Mouse (Mus musculus): ENCODE measurements at regions not wholly inside any gene's neighbourhood (a gene's known extent, or its start where the extent isn't known, plus 50 kb on each side); places are given as distances from the start of the nearest gene placed in this dataset.
"Not testable (repeated sequence)": the region's sequence is repeated elsewhere in the genome, so short reads cannot be mapped to it uniquely, and the experiment has no call there.

DNA sequence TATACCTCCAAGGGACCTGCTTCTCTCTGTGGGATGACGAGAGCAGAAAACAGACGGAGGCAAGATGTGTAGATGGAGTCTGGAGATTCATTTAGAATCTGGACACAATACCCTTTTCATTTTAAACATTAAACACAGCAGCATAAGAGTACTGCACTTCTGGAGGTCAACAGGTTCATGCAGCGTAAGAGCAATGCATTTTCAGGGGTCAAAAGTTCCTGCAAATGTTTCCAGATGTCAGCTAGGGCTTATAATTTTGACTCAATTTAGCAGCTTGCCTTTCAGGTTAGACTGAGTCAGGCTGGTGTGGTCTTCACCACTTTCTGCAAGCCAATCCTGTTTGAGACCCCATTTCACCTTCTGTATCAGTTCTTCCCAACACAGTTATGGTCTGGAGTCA is 277.9 kb downstream of the Hace1 start:
- DNase-seq (ENCODE audit: low spot score in 2 of 2), result no peak

DNA sequence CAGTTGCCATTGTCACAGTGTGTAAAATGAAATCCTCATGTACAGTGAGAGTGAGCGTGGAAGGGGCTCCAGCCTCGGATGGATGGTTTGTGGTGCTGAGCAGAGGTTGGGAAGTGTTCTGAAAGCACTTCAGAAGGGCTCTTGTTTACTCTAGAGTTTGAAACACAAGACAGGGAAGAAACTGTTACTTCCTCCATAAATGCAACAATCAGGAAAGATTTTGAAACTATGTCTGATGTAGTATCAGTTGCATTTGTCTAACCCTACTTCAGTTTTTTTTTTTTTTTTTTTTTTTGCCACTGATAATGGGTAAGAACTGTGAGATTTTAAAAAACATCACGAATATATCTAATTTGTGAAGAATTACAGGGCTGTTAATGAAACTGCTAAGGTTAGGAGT is 281.5 kb downstream of the Hace1 start:
- DNase-seq (ENCODE audit: low spot score in 2 of 2), result no peak

DNA sequence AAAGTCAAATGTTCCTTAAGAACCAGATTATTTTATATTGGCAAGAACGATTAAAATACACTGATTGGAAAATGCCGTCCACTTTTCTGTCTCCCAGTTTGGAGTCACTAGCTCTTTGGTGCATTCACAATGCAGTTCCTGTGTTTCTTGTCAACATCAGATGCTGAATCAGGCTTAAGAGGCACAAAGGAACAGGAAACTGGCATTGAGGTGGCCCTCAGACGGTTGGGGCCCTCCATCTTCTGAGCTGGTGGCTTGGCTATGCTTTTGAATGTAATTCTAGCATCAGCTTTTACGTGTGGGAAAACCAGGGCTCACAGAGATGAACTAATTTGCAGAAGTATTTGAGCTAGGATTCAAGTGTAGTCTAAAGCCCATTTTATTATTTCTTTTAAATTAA is 282.3 kb downstream of the Hace1 start:
- no peak for DNase-seq (ENCODE audit: low spot score in 2 of 2)

DNA sequence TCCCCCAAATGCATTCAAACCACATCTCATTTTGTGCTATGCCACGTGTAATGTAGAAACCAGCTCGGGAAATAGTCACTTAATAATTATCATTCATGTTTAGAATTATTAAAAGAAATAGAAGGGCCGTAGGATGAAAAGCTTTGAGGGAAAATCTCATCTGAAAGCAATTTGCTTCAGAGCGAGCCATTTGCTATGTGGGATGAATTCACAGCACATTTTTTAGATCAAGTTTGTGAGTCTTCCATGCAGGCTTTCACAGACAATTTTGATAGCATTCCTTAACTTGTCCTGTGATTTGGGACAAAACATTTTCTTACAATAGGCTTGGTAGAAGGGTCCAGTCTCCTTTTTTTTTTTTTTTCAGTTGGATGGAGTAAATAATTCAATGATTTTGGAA is 283.1 kb downstream of the Hace1 start:
- DNase-seq (ENCODE audit: low spot score in 2 of 2), result no peak

DNA sequence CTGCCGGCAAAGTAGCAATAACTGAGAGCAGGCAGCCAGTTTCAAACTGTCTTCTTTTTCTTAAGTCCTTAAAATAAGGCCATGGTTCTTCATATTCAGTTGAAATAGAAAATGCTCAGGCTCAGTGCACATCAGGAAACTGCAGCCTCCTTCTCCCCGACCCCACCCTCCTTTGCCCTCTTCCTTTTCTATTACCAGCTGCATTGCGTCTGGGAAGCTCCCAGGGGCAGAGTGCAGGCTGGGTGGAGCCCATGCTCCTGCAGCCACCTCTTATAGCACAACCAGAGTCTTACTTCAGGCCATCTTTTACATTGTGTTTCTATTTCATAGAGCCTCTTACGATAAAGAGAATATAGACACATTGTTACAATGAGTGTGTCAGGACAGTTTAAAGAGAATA is 288.2 kb downstream of the Hace1 start:
- no peak for DNase-seq (ENCODE audit: low spot score in 2 of 2)

DNA sequence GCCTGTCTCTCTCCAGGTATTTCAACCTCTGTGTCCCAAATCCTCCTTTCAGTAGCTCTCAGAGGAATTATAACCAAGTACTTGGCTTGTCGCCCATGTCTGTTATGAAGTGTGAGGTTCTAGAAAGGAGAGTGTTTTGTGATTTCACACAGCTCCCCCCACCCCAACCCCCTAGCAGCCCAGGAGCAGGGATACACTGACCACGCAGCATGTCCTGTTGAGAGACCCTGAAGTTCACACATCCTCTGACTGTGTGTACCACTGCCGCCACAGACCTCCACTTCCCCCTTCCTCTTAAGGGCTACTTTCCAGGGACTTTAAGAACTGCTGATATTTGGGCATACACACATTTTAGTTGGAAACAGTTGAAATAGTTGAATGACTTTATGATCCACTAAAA is 289.2 kb downstream of the Hace1 start:
- no peak for DNase-seq (ENCODE audit: low spot score in 2 of 2)

DNA sequence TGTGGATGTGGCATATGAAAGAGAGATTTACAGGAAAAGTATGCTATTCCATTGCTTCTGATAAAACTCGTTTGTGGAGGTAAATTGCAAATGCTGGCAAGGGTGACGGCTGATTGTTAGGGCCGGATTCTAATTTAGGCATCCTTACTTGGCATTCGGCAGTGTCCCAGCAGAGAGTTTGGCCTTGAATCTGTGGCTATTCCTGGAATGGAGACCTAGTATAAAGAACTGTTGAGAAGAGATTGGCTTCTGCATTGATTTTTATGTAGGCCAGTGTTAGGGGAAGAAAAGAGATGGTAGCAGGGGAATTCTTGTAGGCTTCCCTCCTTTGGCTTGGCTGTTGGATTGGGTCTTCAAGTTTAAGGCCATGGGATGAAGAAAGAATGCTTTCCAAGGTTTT is 293.4 kb downstream of the Hace1 start:
- DNase-seq (ENCODE audit: low spot score in 2 of 2), result no peak

DNA sequence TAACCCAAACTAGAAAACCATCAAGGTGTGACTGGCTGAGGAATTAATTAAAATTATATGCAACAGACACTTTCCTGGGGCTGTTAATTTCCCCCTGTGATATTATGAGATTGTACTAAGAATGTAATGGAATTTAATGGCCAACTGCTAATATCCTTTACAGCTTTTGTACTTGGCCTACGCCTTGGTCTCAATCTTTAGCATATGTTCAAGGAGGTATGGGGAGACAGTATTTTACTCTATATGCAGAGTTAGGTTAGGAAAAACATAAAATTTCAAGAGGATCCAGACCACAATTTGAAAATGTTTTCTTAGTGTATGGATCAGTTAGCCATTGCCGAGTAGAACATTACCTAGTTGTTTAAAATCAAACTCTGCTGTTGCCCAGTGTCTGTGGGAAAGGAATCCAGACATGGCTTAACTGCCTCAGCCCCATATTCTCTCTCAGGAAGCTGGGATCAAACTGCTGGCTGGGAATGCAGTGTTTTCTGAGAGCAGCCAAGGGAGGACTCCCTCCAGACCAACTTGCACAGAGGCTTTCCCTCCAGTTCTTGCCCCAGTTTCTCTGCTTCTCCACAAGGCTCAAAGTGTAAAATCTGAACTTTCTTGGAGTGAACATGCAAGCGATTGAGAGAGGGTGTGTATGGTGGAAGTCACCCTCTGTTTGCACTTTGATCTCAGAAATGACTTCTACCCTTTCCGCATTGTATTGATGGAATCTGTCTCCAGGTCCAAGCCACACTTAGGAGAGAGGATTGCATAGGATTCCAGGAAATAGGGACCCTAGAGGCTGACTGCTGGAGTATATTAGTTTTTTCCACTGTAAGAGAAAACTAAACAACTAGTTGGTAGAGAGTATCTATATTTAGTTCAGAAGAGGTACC is 294.6 kb downstream of the Hace1 start:
- DNase-seq (ENCODE audit: low spot score in 2 of 2), result no peak

DNA sequence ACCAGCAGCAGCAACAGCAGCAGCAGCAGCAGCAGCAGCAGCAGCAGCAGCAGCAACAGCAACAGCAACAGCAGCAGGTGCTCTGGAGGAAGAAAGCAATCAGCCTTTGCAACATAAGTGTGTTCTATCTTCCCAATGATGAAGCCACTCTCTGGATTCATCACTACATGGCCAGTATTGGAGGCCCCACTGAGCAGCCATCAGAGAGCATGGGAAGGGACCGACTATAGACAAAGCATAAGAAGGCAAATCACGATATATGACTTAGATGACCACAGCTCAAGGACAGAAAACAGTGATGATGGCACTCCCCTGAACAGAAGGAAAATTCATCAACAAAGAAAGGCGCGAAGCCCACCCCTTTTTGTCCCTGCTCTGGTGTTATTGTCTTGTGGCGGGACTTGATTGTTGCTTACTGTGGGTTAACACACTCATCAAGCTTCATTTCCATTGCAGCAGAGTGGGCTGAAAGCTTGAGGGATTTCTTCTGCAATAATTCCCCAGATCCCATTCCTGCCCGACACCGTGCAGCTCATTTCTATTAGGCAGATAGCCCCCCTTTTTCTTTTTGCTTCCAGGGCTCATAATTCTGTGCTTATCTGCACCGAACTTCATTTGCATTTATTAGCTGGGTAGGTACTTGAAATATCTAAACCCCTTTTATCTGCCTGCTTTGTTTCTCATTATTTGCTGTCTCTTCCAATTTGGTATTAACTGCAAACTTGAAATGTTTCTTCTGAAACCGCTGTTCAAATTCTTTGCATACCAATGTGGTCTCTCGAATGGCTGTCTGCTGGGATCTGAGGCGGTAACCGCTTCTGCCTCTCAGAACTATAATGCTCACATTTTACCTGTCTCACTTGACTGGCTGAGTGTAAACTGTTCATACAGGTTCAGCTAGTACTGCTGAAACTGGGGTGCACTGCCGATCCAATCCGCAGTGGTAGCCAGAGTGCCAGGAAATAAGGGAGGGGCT is 296.5 kb downstream of the Hace1 start:
- DNase-seq (ENCODE audit: low spot score in 2 of 2), result no peak

DNA sequence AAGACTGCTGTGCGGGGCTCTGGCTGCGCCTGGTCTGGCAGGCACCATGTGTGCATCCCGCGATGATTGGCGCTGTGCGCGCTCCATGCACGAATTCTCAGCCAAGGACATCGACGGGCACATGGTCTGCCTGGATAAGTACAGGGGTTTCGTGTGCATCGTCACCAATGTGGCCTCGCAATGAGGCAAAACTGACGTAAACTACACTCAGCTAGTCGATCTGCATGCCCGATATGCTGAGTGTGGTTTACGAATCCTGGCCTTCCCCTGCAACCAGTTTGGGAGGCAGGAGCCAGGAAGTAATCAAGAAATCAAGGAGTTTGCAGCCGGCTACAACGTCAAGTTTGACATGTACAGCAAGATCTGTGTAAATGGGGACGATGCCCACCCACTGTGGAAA is 297.7 kb downstream of the Hace1 start:
- DNase-seq (ENCODE audit: low spot score in 2 of 2), result not testable (repeated sequence)

DNA sequence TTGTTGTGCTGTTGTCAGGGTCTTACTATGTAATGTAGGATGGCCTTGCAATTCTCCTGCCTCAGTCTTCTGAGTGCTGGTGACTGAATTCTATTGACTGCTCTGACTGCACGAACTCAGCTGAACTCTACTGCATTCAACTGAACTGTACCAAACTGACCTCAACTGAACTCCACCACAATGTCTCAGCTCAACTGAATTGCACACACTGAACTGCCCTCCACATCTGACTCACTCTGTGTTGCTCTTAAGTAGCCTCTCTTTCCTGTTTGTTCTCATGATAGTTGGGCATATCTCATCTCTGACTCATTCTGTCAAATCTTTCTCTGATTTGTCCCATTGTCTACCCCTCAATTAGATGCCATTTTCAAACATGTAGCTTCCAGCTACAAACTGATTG is 306.1 kb downstream of the Hace1 start:
- no peak for DNase-seq (ENCODE audit: low spot score in 2 of 2)

DNA sequence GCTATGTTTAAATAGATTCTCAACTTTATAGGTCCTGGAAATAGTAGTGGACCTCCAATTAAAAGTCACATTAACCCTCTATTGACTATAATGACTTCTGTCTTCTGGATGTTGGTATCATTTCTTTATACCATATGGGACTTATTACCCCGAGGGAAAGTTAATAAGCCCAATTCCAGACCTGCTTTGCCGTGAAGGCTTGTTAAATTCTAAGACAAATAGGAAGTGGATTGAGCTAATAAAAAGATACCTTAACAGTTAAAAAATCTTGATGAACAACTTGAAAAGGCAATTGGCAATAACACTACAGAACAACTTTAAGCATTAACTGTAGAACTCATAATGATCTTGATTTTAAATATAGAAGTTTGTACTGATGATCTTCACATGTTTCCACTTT is 309.0 kb downstream of the Hace1 start:
- no peak for DNase-seq (ENCODE audit: low spot score in 2 of 2)

DNA sequence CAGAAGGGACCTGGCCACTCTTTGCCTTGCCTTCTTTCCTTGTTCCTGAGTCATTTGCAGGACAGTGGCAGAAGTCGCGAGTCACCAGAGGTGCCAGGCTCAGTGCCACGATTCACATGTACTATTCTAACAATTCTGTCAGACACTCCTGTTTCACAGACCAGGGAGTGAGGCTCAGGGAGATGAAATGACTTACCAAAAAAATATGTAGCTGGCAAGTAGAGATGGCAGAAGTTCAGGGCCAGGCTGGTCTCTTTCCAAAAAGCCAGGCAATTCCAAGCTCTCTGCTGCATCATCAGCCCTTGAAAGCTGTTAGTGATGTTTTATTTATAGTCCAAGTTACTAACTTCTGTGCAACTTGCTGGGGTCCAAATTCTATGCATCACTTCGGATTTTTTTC is 311.2 kb downstream of the Hace1 start:
- peak; percentile 9 to 16 for DNase-seq (ENCODE audit: low spot score in 2 of 2)

DNA sequence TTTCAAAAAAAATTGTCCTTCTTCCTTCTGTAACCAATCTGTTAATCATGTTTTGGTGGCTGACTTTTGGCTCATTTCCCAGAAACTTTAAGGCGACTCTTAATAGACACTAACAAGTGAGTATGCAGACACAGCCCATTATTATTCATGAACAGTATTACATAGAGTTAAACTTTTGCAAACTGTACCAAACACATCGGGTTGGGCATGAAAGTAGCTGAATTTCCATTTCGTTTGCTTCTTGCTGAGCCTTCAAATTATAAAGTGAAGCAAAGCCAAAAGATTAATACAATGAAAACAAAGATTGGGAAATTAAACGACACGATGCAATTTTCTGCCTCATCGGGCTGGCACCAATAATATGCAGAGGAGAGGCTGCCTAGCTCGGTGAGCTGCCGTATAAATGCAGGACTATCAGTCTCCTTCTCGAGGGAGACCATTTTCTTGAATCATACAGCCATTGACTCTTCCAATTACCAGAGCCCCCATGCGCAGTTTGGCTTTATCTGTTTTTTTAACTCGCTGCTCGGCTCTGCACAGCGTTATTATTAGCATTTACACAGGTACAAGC is 311.8 kb downstream of the Hace1 start:
- no peak for DNase-seq (ENCODE audit: low spot score in 2 of 2)

DNA sequence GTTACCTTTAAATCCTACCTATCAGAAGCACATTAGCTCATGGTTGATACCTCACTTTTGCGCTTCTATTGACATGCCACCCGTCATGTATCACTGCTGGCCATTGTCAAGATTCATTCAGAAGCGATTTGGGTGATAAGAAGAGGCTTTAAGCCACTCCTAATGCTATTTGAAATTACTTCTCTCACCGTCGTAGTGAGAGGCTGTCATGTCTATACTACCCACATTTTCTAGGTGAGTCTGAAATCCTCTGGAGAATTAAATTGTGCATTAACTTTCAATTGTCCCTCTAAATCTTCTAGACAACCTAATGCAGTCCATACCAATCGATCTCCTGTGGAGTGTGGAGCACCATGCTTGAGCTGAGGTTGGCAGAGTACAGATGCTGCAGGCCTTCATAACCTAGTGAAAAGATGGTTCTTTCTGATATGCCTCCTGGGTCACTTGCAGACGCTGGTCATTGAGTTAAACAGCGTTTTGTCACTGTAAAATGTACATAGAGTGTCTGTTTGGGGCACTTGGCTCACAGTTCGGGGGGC is 312.5 kb downstream of the Hace1 start:
- no peak for DNase-seq (ENCODE audit: low spot score in 2 of 2)

DNA sequence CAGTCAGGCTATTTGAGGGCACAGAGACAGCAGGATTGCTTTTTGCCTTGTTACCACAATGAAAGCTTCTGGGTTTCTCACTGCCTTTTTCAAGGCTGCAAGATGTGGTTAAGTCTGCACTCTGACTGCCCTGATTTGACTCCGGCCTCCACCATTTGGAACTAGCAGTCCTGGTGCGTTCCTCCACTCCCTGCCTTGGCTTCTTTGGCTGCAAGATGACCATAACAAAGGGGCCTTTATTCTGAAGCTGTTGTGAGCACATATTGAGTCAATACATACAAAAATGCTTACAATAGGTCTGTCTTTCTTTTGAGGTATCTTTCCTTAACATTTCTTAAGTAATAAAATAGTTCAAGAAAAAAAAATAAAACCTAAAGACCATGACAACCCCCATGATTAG is 314.8 kb downstream of the Hace1 start:
- DNase-seq (ENCODE audit: low spot score in 2 of 2), result no peak

DNA sequence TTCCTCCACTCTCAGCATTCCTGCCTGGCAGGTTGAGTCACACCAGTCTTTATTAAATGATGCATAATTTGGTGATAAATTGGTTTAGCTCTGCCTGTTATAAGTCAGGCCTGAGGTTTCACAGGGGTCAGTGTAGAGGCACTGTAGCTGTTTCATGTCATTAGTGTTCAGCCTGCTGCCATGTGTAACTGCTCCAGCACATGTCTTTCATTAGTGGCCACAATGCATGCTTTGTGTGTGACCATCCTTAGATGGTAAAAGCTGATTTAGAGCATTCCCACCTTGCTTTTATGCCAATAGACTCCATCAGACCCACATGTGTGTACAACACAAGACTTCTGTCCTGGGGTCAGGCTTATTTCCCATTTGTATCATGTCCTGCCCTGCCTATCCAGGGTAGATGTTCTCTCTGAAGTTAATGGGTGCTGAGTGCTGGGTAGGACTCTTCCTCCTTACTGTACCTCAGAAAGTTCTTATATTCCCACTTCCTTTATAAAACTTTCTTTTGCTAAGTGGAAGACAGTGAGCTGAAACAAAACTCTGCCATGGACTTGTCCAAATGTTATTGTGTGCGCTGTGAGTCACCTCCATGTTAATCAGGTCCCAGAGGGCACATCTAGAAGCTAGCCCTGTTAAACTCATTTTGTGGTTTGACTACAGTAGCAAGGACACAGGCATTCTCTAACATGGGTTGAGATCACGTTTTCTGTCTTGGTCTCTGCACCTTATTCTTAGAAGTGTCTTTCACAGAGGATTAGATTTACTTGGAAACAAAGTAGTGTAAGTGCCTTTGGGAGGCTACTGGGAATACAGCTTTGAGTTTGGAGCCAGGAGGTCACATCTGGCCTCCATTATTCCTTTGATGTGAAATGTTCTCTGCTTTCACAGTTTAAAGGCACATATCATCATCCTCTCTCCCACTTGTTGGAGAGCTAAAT is 316.5 kb downstream of the Hace1 start:
- DNase-seq (ENCODE audit: low spot score in 2 of 2), result no peak

DNA sequence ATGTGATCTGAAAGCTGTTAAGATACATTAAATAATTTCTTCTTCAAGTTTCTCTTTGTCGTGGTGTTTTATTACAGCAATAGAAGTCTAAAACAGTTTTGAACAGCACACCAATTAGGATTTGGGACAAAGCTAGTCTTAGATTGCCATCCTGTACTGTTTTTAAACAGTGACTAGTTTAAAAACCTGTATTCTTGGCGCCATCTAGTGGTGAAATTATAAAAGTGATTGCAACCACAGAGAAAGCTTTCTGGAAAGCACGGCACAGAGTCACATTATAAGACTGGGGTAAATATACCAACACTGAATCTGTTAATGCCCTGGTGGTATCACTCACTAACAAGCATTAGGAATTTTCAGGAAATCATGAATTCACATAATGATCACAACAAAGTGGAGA is 339.3 kb downstream of the Hace1 start:
- no peak for DNase-seq (ENCODE audit: low spot score in 2 of 2)

DNA sequence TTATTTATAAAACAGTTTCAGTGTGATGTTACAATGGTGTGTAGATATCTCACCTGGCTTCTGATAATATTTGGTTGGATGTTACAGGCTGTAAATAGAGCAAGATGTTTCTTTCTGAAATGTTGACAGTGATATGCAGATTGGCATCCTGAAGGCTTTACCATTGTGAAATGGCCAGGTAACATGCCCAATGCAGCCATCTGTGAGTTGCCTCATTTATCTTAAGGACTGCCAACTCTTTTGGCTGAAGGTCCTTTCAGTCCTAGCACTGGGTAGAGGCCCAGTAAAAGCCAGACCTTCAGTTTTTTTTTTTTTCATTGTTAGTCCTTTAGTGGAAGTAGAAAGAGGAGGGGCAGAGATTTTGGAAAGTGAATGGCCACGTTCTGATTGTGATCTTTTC is 348.1 kb downstream of the Hace1 start:
- DNase-seq (ENCODE audit: low spot score in 2 of 2), result no peak

DNA sequence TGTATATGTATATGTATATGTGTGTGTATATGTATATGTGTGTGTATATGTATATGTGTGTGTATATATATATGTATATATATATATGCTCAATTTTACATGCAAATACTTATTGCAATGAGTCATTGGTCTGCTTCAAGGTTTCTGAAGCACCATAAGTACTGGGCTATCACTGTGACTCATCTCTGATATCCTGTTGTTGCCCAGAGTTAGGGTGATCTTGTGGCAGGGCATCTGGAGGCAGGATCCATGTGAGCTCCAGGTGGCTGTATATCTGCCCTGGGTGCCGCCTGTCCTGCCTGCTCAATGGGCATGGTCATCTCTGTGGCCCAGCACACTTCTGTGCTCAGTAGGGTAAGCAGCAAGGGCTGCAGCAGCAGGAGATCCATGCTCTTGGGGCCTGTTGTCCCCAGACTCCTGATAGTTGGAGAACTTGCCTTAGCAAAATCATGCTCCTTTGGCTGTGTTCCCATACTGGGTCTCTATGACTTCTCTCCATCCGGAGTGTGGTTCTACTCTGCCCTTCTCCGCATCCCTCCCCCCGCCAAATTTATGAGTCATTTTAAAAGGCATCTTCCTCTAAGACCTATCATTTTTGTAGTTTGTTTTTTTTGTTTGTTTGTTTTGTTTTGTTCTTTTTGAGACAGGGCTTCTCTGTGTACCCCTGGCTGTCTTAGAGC is 356.1 kb downstream of the Hace1 start:
- DNase-seq (ENCODE audit: low spot score in 2 of 2), result no peak

Measured in frontal cortex, postnatal 14 days (tissue).